Mouse (Mus musculus): ENCODE measurements around the gene Erlin1. TPM values are rescaled to one million over a fixed set of nuclear protein-coding genes. Genes with fewer than 3 reads are reported as not detected.

The Erlin1 gene
- 29.5 and 31.7 TPM in 2 replicates for polyA plus RNA-seq (2016; fragmentation: Nextera tagmentation; extraction: Ambion mirVana)

DNA sequence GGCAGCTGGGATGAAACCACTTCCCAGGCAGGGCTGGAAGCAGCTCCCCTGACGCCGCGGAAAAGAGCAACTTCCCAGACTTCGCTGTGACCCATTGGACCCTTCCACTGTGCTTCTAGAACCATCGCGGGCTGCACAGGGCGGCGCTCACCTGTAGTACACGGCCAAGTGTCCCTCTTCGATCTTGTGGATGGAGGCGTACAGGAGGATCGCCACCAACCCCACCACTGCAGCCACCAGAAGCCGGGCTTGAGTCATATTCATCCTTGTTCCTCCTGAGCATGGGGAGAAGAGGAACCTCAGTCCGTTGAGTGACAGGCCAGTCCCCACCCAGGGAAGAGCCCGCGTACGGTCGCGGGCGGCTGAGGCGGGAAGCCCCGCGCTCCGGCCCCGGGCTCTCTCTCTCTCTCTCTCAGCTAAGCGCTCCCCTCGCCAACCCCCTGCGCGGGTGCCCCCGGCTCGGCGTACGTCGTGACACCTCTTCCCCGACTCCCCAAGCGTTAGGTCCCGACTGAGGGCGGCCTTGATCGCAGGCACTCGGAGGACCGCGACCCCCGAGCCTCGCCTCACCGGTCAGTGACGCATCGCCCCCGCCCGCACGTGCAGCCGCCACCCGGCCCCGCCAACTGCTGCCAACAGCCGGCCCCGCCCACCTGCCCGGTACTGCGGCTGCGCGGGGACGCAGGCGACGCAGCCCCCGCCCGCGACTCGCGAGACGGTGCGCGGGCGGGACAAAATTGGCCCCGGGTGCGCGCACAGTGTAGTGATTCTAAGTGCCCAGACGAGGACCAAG is at the start of gene Erlin1:
TSS of gene Erlin1 (minus strand) at position 665 of the 793 bp plus-strand sequence.
- Histone ChIP-seq H3K27ac (peak within 1 kb of the TSS; percentile 62; the same call in 1 of the 2 replicates), H3K9ac (replicated peaks) (peak within 1 kb of the TSS; percentile 75), H3K27me3 (no peaks in the 10 kb centered on the region), H3K9me3 (no peaks in the 10 kb centered on the region), H3K4me2 (peak within 1 kb of the TSS; percentile 87), H3K4me1 (replicated peaks) (peaks cover 21% of the 10 kb centered on the region), H3K36me3 (peaks cover 17% of the 10 kb centered on the region; the same call in 1 of the 2 replicates), H3K4me3 (replicated peaks) (peak within 1 kb of the TSS; percentile 72)
- ATAC-seq (ENCODE audit: insufficient number of reproducible peaks, insufficient read depth, low FRiP score, low TSS enrichment, low read depth), result peak; percentile 89
- under 1% methylated on average over 75 of the region's 75 CpGs for WGBS

DNA sequence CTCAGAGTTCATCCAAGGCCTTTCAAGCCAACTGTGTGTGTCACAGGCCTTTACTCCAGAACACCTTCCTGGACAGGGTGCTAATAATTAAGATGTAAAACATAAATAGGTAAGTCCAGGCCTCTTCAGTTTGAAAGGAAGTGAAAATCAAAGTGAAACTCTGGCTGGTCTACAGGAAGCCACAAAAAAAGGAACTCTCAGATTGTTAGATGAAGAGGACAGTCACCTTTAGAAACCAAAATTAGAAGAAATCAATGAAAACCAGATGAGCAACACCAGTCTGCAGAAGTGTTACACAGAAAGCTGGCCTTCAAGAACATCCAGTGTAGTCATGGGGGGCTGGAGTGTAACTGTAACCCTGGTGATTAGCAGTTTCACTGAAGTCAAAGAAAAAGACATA is 48.2 kb upstream of the Erlin1 start:
- Histone ChIP-seq H3K9ac (replicated peaks) (no peak overlapping the region), H3K36me3 (peaks cover 84% of the 10 kb centered on the region), H3K9me3 (no peaks in the 10 kb centered on the region), H3K4me1 (replicated peaks) (no peaks in the 10 kb centered on the region), H3K27me3 (no peaks in the 10 kb centered on the region), H3K27ac (no peak overlapping the region), H3K4me2 (no peak overlapping the region), H3K4me3 (replicated peaks) (no peak overlapping the region)
- ATAC-seq (ENCODE audit: insufficient number of reproducible peaks, insufficient read depth, low FRiP score, low TSS enrichment, low read depth), result no peak

DNA sequence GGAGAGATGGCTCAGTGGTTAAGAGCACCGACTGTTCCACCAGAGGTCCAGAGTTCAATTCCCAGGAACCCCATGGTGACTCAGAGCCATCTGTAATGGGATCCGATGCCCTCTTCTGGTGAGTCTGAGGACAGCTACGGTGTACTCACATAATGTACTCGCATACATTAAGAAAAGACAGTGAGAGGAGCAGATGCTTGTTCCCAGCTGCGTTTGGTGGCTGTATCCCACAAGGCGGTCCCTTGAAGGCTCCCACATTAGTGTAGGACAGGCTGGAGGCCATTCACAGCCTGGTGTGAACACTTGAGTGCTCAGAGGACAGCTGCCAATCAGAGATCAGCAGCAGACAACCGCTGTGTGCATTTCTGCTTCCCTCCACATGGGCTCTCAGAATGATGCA is 42.1 kb upstream of the Erlin1 start:
- H3K9ac ChIP-seq (replicated peaks), result no peak overlapping the region
- no peaks in the 10 kb centered on the region for H3K9me3 ChIP-seq
- H3K27me3 ChIP-seq, result no peaks in the 10 kb centered on the region; the same call in 1 of the 2 replicates
- no peak overlapping the region for H3K27ac ChIP-seq
- peaks cover 65% of the 10 kb centered on the region for H3K36me3 ChIP-seq
- H3K4me3 ChIP-seq (replicated peaks), result no peak overlapping the region
- WGBS, result 67% methylated on average over 7 of the region's 7 CpGs
- ATAC-seq (ENCODE audit: insufficient number of reproducible peaks, insufficient read depth, low FRiP score, low TSS enrichment, low read depth), result no peak
- peaks cover 4% of the 10 kb centered on the region for H3K4me1 ChIP-seq (replicated peaks)
- H3K4me2 ChIP-seq, result no peak overlapping the region

DNA sequence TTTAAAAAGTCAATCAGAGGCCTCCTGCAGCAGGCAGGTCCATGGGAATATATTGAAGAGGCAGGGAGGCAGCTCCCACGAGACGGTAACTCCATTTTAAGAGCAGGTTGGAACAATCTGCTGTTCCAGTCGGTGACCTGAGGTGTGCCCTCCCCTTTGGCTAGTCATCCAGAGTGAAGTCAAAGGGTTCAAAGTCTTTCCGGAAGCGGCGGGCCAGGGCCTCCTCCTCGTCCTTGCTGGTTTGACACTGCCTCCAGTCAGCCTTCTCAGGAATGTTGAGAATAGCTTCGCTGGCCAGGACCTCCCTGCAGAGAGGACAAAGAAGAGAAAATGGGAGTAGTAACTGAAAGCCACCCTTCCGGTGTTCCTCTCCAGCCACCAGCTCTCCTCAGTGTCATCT is 40.8 kb upstream of the Erlin1 start:
- 85% methylated on average over 9 of the region's 9 CpGs for WGBS
- peaks cover 57% of the 10 kb centered on the region for H3K36me3 ChIP-seq
- H3K9ac ChIP-seq (replicated peaks), result no peak overlapping the region
- no peaks in the 10 kb centered on the region; the same call in 1 of the 2 replicates for H3K27me3 ChIP-seq
- H3K4me1 ChIP-seq (replicated peaks), result peaks cover 10% of the 10 kb centered on the region
- no peak overlapping the region for H3K4me2 ChIP-seq
- H3K9me3 ChIP-seq, result no peaks in the 10 kb centered on the region
- ATAC-seq (ENCODE audit: insufficient number of reproducible peaks, insufficient read depth, low FRiP score, low TSS enrichment, low read depth), result no peak
- no peak overlapping the region for H3K4me3 ChIP-seq (replicated peaks)
- no peak overlapping the region for H3K27ac ChIP-seq

DNA sequence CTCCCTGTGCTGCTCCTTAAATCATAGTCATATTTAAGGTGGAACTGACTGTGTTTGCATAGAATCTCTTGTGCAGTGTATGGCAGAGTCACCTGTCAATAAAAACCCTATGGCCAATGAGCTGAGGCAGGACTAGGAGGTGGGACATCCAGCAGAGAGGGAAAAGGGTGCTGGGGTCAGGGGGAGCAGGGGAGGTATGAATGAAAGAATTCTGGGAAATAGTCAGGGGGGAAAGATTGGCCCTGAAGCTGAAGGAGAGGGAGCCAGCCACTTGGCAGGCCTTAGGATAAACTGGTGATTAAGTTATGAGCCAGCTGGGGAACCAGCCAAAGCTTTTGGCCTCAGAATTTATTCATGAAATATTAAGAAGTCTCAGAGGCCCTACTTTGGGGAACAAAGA is 39.4 kb upstream of the Erlin1 start:
- no peak overlapping the region for H3K4me3 ChIP-seq (replicated peaks)
- ATAC-seq (ENCODE audit: insufficient number of reproducible peaks, insufficient read depth, low FRiP score, low TSS enrichment, low read depth), result no peak
- no peaks in the 10 kb centered on the region; the same call in 1 of the 2 replicates for H3K27me3 ChIP-seq
- no peak overlapping the region for H3K27ac ChIP-seq
- peaks cover 44% of the 10 kb centered on the region for H3K36me3 ChIP-seq
- H3K9me3 ChIP-seq, result no peaks in the 10 kb centered on the region
- H3K9ac ChIP-seq (replicated peaks), result no peak overlapping the region
- no peak overlapping the region for H3K4me2 ChIP-seq
- peaks cover 10% of the 10 kb centered on the region for H3K4me1 ChIP-seq (replicated peaks)

DNA sequence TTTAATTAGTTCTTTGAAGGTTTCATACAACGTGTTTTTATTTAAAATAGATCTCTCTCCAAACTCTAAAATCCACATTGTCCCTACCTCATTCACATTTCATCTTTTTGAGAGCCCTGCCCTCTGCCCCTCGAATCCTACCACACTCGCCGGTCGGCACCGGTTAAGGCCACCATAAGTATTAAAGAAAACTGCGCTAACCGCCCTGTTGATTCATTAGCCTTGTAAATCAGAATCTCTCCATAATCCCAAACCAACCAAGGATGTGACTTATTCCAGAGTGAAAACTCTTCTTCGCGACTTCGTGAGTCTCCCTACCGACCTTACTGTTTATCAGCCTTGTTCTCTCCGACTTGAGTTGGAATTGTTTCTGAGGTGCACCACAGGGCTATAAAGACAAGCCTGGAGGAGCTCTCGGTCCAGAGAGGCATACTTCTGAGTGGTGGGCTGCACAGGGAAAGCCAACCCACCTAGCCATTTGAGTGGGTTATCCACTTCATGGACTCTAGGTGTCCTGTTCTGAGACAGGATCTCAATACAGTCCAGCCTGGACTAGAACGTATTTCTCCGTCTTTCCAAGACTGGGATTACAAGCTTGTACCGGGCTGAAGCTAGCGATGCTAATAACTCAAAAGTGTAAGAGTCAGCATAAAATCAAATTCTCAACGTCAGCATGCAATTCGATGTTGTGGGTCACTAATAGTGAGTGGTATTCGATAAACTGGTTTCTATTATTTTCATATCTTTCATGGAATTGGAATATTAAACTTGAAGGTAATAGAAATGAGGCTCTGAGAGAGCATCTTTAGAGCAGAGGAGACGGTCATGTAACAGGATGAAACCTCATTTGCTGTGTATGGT is 38.3 kb upstream of the Erlin1 start:
- 0 out of 2 replicates have a peak overlapping the region, but pooled peaks have one; percentile 4 for H3K27ac ChIP-seq
- ATAC-seq (ENCODE audit: insufficient number of reproducible peaks, insufficient read depth, low FRiP score, low TSS enrichment, low read depth), result no peak
- peak overlapping the region; percentile 94 for H3K4me2 ChIP-seq

DNA sequence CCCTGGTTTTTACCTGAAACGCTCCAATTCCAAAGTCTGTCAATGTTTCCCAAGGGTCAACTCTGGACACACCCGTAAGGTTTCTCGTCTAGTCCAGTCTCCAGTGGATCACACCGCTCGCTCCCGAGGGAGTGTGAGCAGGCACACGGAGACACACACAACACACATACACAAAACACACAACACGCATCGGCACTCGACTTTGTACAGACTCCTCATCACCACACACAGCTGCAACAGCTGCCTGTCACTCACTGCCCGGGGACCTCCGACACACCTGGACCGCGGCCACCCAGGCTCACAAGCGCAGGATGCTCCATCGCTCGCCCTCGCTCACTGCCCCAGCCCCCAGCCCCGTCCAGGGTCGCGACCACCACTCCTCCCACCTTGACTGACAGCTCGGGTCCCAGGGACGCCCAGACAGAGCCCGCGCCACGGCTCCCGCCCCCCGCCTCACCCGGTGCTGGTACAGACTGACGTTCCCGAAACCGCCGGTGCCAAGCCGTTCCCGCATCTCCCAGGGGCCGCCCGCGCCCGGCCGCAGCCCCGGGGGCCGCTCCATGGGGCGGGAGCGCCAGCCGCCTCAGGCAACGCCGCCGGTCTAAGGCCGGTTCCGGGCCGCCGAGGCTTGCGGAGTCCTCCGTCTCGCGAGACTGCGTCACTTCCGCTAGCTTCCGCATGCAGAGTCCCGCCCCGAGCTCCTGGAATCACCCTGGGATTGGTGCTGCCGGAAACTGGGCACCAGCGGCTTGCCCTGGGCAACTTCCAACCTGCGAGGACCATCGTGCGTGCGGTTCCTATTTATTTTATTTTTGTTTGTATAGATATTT is 37.5 kb upstream of the Erlin1 start, which contains the start of gene Chuk:
TSS of gene Chuk (minus strand) at position 650 of the 830 bp plus-strand sequence.
- Histone ChIP-seq H3K9ac (replicated peaks) (peak within 1 kb of the TSS; percentile 97), H3K4me3 (replicated peaks) (peak within 1 kb of the TSS; percentile 96), H3K36me3 (peaks cover 32% of the 10 kb centered on the region), H3K9me3 (no peaks in the 10 kb centered on the region), H3K4me1 (replicated peaks) (peaks cover 10% of the 10 kb centered on the region), H3K27ac (peak within 1 kb of the TSS; percentile 41; the same call in 1 of the 2 replicates), H3K27me3 (no peaks in the 10 kb centered on the region; the same call in 1 of the 2 replicates), H3K4me2 (peak within 1 kb of the TSS; percentile 94)
- ATAC-seq (ENCODE audit: insufficient number of reproducible peaks, insufficient read depth, low FRiP score, low TSS enrichment, low read depth), result peak; percentile 95
- WGBS, result under 1% methylated on average over 67 of the region's 67 CpGs

More for the DNA sequence above, 38.3 kb upstream of the Erlin1 start:
- peaks cover 10% of the 10 kb centered on the region for H3K4me1 ChIP-seq (replicated peaks)
- H3K4me3 ChIP-seq (replicated peaks), result peak overlapping the region; percentile 96
- H3K27me3 ChIP-seq, result no peaks in the 10 kb centered on the region; the same call in 1 of the 2 replicates
- peaks cover 35% of the 10 kb centered on the region for H3K36me3 ChIP-seq
- WGBS, result 31% methylated on average over 22 of the region's 22 CpGs
- H3K9me3 ChIP-seq, result no peaks in the 10 kb centered on the region
- peak overlapping the region; percentile 97 for H3K9ac ChIP-seq (replicated peaks)

DNA sequence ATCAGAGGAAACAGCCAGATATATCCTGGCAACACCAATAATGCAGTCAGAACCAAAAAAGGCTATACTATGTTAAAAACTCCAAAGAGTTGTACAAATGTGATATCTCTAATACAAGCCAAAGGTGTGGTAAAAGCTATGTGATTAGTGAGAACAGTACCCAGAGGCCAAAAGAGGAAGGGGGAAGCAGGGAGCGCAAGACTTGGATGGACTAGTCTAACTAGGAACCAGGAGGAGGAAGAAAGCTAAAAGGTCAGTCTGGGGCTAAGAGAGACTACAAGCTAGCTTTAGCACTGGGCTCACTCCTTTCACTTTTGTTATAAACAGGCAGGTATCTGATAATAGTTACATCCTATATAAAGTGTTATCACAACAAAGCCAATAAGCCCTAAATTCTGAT is 34.8 kb upstream of the Erlin1 start:
- H3K9ac ChIP-seq (replicated peaks), result no peak overlapping the region
- WGBS, result 97% methylated on average over 1 of the region's 1 CpGs
- no peaks in the 10 kb centered on the region; the same call in 1 of the 2 replicates for H3K27me3 ChIP-seq
- no peak overlapping the region for H3K4me3 ChIP-seq (replicated peaks)
- peaks cover 10% of the 10 kb centered on the region for H3K4me1 ChIP-seq (replicated peaks)
- ATAC-seq (ENCODE audit: insufficient number of reproducible peaks, insufficient read depth, low FRiP score, low TSS enrichment, low read depth), result no peak
- H3K9me3 ChIP-seq, result no peaks in the 10 kb centered on the region
- H3K27ac ChIP-seq, result no peak overlapping the region
- no peak overlapping the region for H3K4me2 ChIP-seq
- H3K36me3 ChIP-seq, result peaks cover 26% of the 10 kb centered on the region

DNA sequence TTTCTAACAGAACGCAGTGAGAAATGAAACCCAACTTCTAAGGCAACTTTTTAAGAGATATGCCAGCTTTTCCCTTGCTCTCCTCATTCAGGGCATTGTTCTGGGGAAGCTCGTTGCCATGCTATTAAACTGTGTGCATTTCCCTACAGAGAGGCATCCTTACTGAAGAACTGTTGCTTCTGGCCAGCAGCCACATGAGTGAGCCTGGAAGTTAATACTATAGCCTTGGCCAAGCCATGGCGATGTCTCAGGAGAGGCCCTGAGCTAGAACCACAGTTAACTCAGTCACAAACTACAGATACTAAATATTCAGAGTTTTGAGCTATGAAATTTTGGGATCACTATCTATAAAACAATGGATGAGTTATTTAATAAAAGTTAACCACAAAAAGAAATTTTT is 33.4 kb upstream of the Erlin1 start:
- no peak overlapping the region for H3K27ac ChIP-seq
- H3K4me1 ChIP-seq (replicated peaks), result peaks cover 9% of the 10 kb centered on the region
- no peak overlapping the region for H3K4me3 ChIP-seq (replicated peaks)
- no peak overlapping the region for H3K9ac ChIP-seq (replicated peaks)
- 91% methylated on average over 3 of the region's 3 CpGs for WGBS
- H3K27me3 ChIP-seq, result no peaks in the 10 kb centered on the region; the same call in 1 of the 2 replicates
- peaks cover 33% of the 10 kb centered on the region for H3K36me3 ChIP-seq
- no peak for ATAC-seq (ENCODE audit: insufficient number of reproducible peaks, insufficient read depth, low FRiP score, low TSS enrichment, low read depth)
- H3K9me3 ChIP-seq, result no peaks in the 10 kb centered on the region
- H3K4me2 ChIP-seq, result no peak overlapping the region

DNA sequence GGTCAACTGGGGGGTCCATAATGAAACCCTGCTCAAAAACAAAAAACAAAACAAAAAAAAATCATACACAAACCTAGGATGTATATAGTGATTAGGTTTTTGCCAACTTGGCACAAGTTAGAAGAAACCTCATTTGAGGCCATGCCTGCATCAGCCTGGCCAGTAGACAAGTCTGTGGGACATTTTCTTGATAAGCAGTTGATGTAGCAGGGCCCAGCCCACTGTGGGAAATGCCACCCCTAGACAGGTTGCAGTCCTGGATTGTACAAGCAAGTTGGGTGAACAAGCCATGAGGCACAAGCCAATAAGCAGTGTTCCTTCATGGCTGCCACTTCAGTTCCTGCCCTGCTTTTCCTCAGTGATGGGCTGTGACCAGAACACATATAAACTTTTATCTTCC is 31.3 kb upstream of the Erlin1 start:
- Histone ChIP-seq H3K4me2 (no peak overlapping the region), H3K27me3 (no peaks in the 10 kb centered on the region), H3K9me3 (0 out of 2 replicates have a peak, but pooled peaks cover 5% of the 10 kb centered on the region), H3K36me3 (peaks cover 52% of the 10 kb centered on the region), H3K9ac (replicated peaks) (no peak overlapping the region), H3K4me1 (replicated peaks) (no peaks in the 10 kb centered on the region), H3K4me3 (replicated peaks) (no peak overlapping the region), H3K27ac (no peak overlapping the region)
- ATAC-seq (ENCODE audit: insufficient number of reproducible peaks, insufficient read depth, low FRiP score, low TSS enrichment, low read depth), result no peak
